Mouse (Mus musculus): ENCODE measurements at regions not wholly inside any gene's neighbourhood (a gene's known extent, or its start where the extent isn't known, plus 50 kb on each side); places are given as distances from the start of the nearest gene placed in this dataset.
A peak's percentile ranks its signal among the peaks of the same experiment; 100 is the strongest.

GRCm38 (mm10) chr2:137686735-137687134 is 569.6 kb upstream of the Btbd3 start:
- no peaks in the 10 kb centered on the region for H3K27me3 ChIP-seq
- no peak overlapping the region for H3K4me2 ChIP-seq (replicated peaks)
- 90% methylated on average over 4 of the region's 4 CpGs for WGBS
- no peaks in the 10 kb centered on the region for H3K36me3 ChIP-seq
- H3K4me3 ChIP-seq (replicated peaks) = no peak overlapping the region
- no peaks in the 10 kb centered on the region for H3K9me3 ChIP-seq
- no peak overlapping the region for H3K9ac ChIP-seq (replicated peaks)
- 0 out of 2 replicates have a peak, but pooled peaks have one; percentile 58 for ATAC-seq
- no peak overlapping the region for H3K27ac ChIP-seq
- no peaks in the 10 kb centered on the region for H3K4me1 ChIP-seq (replicated peaks)

- H3K4me2 ChIP-seq (replicated peaks) = no peak overlapping the region
- H3K27me3 ChIP-seq = no peaks in the 10 kb centered on the region
- ATAC-seq = no peak
- H3K27ac ChIP-seq = no peak overlapping the region
- no peaks in the 10 kb centered on the region for H3K4me1 ChIP-seq (replicated peaks)
- H3K9ac ChIP-seq (replicated peaks) = no peak overlapping the region
- 93% methylated on average over 1 of the region's 1 CpGs for WGBS
- no peak overlapping the region for H3K4me3 ChIP-seq (replicated peaks)
- H3K9me3 ChIP-seq = no peaks in the 10 kb centered on the region
- H3K36me3 ChIP-seq = no peaks in the 10 kb centered on the region
Measured at GRCm38 (mm10) chr2:137681762-137682161, 565.3 kb upstream of the Jag1 start.

GRCm38 (mm10) chr2:137663171-137663570 is 546.7 kb upstream of the Jag1 start:
- 82% methylated on average over 2 of the region's 2 CpGs for WGBS
- no peak overlapping the region for H3K4me3 ChIP-seq (replicated peaks)
- no peak overlapping the region for H3K9ac ChIP-seq (replicated peaks)

GRCm38 (mm10) chr2:137662216-137662615 is 545.8 kb upstream of the Jag1 start:
- no peak for ATAC-seq
- Histone ChIP-seq H3K4me3 (replicated peaks) (no peak overlapping the region), H3K27me3 (no peaks in the 10 kb centered on the region), H3K9me3 (no peaks in the 10 kb centered on the region), H3K36me3 (no peaks in the 10 kb centered on the region), H3K27ac (no peak overlapping the region), H3K4me1 (replicated peaks) (no peaks in the 10 kb centered on the region; the same call in 1 of the 2 replicates), H3K4me2 (replicated peaks) (no peak overlapping the region), H3K9ac (replicated peaks) (no peak overlapping the region)
- 82% methylated on average over 2 of the region's 2 CpGs for WGBS

More at GRCm38 (mm10) chr2:137663171-137663570, 546.7 kb upstream of the Jag1 start:
- H3K27ac ChIP-seq = no peak overlapping the region
- H3K9me3 ChIP-seq = no peaks in the 10 kb centered on the region
- no peaks in the 10 kb centered on the region for H3K36me3 ChIP-seq
- H3K4me2 ChIP-seq (replicated peaks) = no peak overlapping the region
- H3K4me1 ChIP-seq (replicated peaks) = no peaks in the 10 kb centered on the region; the same call in 1 of the 2 replicates
- no peak for ATAC-seq
- H3K27me3 ChIP-seq = no peaks in the 10 kb centered on the region

GRCm38 (mm10) chr2:137660449-137660848 is 544.0 kb upstream of the Jag1 start:
- H3K27me3 ChIP-seq = no peaks in the 10 kb centered on the region
- H3K9me3 ChIP-seq = no peaks in the 10 kb centered on the region
- H3K27ac ChIP-seq = no peak overlapping the region
- no peaks in the 10 kb centered on the region for H3K36me3 ChIP-seq
- H3K4me1 ChIP-seq (replicated peaks) = no peaks in the 10 kb centered on the region; the same call in 1 of the 2 replicates
- ATAC-seq = no peak
- H3K9ac ChIP-seq (replicated peaks) = no peak overlapping the region
- no peak overlapping the region for H3K4me3 ChIP-seq (replicated peaks)
- no peak overlapping the region for H3K4me2 ChIP-seq (replicated peaks)
- WGBS = 80% methylated on average over 1 of the region's 1 CpGs

- no peak overlapping the region for H3K4me3 ChIP-seq (replicated peaks)
- ATAC-seq = no peak
- no peaks in the 10 kb centered on the region; the same call in 1 of the 2 replicates for H3K4me1 ChIP-seq (replicated peaks)
- 86% methylated on average over 3 of the region's 3 CpGs for WGBS
- H3K27ac ChIP-seq = no peak overlapping the region
- no peaks in the 10 kb centered on the region for H3K36me3 ChIP-seq
- no peak overlapping the region for H3K9ac ChIP-seq (replicated peaks)
- H3K9me3 ChIP-seq = no peaks in the 10 kb centered on the region
- no peak overlapping the region for H3K4me2 ChIP-seq (replicated peaks)
- H3K27me3 ChIP-seq = no peaks in the 10 kb centered on the region
Measured at GRCm38 (mm10) chr2:137654296-137654695, 537.9 kb upstream of the Jag1 start.

GRCm38 (mm10) chr2:137644160-137644559 is 527.7 kb upstream of the Jag1 start:
- no peak for ATAC-seq
- H3K27ac ChIP-seq = no peak overlapping the region

GRCm38 (mm10) chr2:137643269-137644055 is 527.0 kb upstream of the Jag1 start:
- Histone ChIP-seq H3K27me3 (no peaks in the 10 kb centered on the region), H3K27ac (no peak overlapping the region), H3K9ac (replicated peaks) (no peak overlapping the region), H3K36me3 (no peaks in the 10 kb centered on the region), H3K4me2 (replicated peaks) (no peak overlapping the region), H3K4me1 (replicated peaks) (no peaks in the 10 kb centered on the region), H3K9me3 (no peaks in the 10 kb centered on the region), H3K4me3 (replicated peaks) (no peak overlapping the region)
- ATAC-seq = no peak
- WGBS = 83% methylated on average over 10 of the region's 10 CpGs

More at GRCm38 (mm10) chr2:137644160-137644559, 527.7 kb upstream of the Jag1 start:
- Histone ChIP-seq H3K36me3 (no peaks in the 10 kb centered on the region), H3K27me3 (no peaks in the 10 kb centered on the region), H3K9me3 (no peaks in the 10 kb centered on the region), H3K4me1 (replicated peaks) (no peaks in the 10 kb centered on the region), H3K4me3 (replicated peaks) (no peak overlapping the region), H3K4me2 (replicated peaks) (no peak overlapping the region), H3K9ac (replicated peaks) (no peak overlapping the region)
- WGBS = 82% methylated on average over 2 of the region's 2 CpGs

GRCm38 (mm10) chr2:137635019-137635621 is 518.7 kb upstream of the Jag1 start:
- WGBS = 82% methylated on average over 4 of the region's 4 CpGs
- Histone ChIP-seq H3K4me2 (replicated peaks) (no peak overlapping the region), H3K27ac (no peak overlapping the region), H3K4me1 (replicated peaks) (no peaks in the 10 kb centered on the region), H3K36me3 (no peaks in the 10 kb centered on the region), H3K9me3 (no peaks in the 10 kb centered on the region), H3K9ac (replicated peaks) (no peak overlapping the region), H3K4me3 (replicated peaks) (no peak overlapping the region), H3K27me3 (no peaks in the 10 kb centered on the region)
- ATAC-seq = no peak

- Histone ChIP-seq H3K4me3 (replicated peaks) (no peak overlapping the region), H3K9me3 (no peaks in the 10 kb centered on the region), H3K9ac (replicated peaks) (no peak overlapping the region), H3K36me3 (no peaks in the 10 kb centered on the region), H3K27ac (no peak overlapping the region), H3K4me1 (replicated peaks) (no peaks in the 10 kb centered on the region), H3K4me2 (replicated peaks) (no peak overlapping the region), H3K27me3 (no peaks in the 10 kb centered on the region)
- WGBS = 84% methylated on average over 3 of the region's 3 CpGs
- ATAC-seq = no peak
Measured at GRCm38 (mm10) chr2:137616637-137617036, 500.2 kb upstream of the Jag1 start.

- no peak for ATAC-seq
- H3K27me3 ChIP-seq = no peaks in the 10 kb centered on the region
- no peak overlapping the region for H3K4me3 ChIP-seq (replicated peaks)
- no peaks in the 10 kb centered on the region for H3K4me1 ChIP-seq (replicated peaks)
- H3K4me2 ChIP-seq (replicated peaks) = no peak overlapping the region
- no peaks in the 10 kb centered on the region for H3K36me3 ChIP-seq
- no peaks in the 10 kb centered on the region for H3K9me3 ChIP-seq
- no peak overlapping the region for H3K27ac ChIP-seq
- no peak overlapping the region for H3K9ac ChIP-seq (replicated peaks)
- WGBS = 96% methylated on average over 2 of the region's 2 CpGs
Measured at GRCm38 (mm10) chr2:137613791-137614190, 497.3 kb upstream of the Jag1 start.

GRCm38 (mm10) chr2:137608506-137608905 is 492.1 kb upstream of the Jag1 start:
- Histone ChIP-seq H3K4me2 (replicated peaks) (no peak overlapping the region), H3K9me3 (no peaks in the 10 kb centered on the region), H3K27me3 (no peaks in the 10 kb centered on the region), H3K4me1 (replicated peaks) (no peaks in the 10 kb centered on the region), H3K36me3 (no peaks in the 10 kb centered on the region), H3K9ac (replicated peaks) (no peak overlapping the region), H3K27ac (no peak overlapping the region), H3K4me3 (replicated peaks) (no peak overlapping the region)
- 88% methylated on average over 6 of the region's 6 CpGs for WGBS
- ATAC-seq = no peak
